Mouse (Mus musculus) olfactory bulb, adult 2 months (tissue): ENCODE data around the gene Gm10318. TPM values are rescaled to one million over a fixed set of nuclear protein-coding genes. Genes with fewer than 3 reads are reported as not detected.

Source experiments
- H3K27ac ChIP-seq: fragments of 200-500 bp; 2 replicates; pipeline ENCODE4 v1.5.1; 2012; ENCODE audit warnings: low read depth, low read length; ENCODE audit not compliant: insufficient read depth
- H3K4me1 ChIP-seq: fragments of 200-500 bp; 2 replicates; pipeline ENCODE4 v1.6.1; 2012; ENCODE audit warnings: low read length; ENCODE audit not compliant: control insufficient read depth, insufficient read depth
- H3K4me3 ChIP-seq: fragments of 200-500 bp; 2 replicates; pipeline ENCODE4 v1.5.1; 2012; ENCODE audit warnings: mild to moderate bottlenecking, low read depth, low read length, moderate library complexity; ENCODE audit not compliant: insufficient read depth
- CTCF ChIP-seq: fragments of 200-500 bp; IDR thresholded peaks from 2 replicates; pipeline ENCODE4 v1.5.1; 2012; ENCODE audit warnings: low read depth, mild to moderate bottlenecking, low read length, moderate library complexity; ENCODE audit not compliant: insufficient read depth
- POLR2A ChIP-seq: fragments of 200-500 bp; IDR thresholded peaks from 2 replicates; pipeline ENCODE4 v1.6.1; 2012; ENCODE audit warnings: mild to moderate bottlenecking, low read depth, low read length, moderate library complexity; ENCODE audit not compliant: insufficient read depth
- WGBS: fragments of 180-500 bp; shearing (Covaris S2); methylation state at CpG from one replicate; pipeline ENCODE4 v1.1.7; 2018; 5-methylcytosine and 5-hydroxymethylcytosine counted together
- polyA plus RNA-seq: library from polyadenylated mRNA; stranded (reverse); fragments of >200 nt; gene quantifications from 2 replicates; pipeline ENCODE4 v1.2.4, GENCODE M21; 2012; ENCODE audit warnings: low replicate concordance; ENCODE audit not compliant: missing spikeins, insufficient read depth, insufficient read length

Gene Gm10318
- polyA plus RNA-seq, 1 experiment = not detected

GRCm38 (mm10) chr10:77902894-77903715 is 50.4 kb downstream of the Gm10318 start:
- Histone ChIP-seq H3K27ac (no peak overlapping the region), H3K4me1 (peaks cover 14% of the 10 kb centered on the region), H3K4me3 (peak overlapping the region; percentile 53)
- TF ChIP-seq POLR2A (no peak), CTCF (no peak)
- 3% methylated on average over 35 of the region's 35 CpGs for WGBS

Other genes with a start within 250 kb of the Gm10318 start
- gene Sumo3, start 246.8 kb upstream of the Gm10318 start, polyA plus RNA-seq = 414 TPM in 1 of 2 replicates, not detected in the other
- not detected in 2 replicates for gene Gm49325, start 246.7 kb upstream of the Gm10318 start, polyA plus RNA-seq
- not detected in 2 replicates for gene Ube2g2, start 230.6 kb upstream of the Gm10318 start, polyA plus RNA-seq
- not detected in 2 replicates for gene Tspear, start 166.3 kb upstream of the Gm10318 start, polyA plus RNA-seq
- not detected in 2 replicates for gene Gm19402, start 162.1 kb upstream of the Gm10318 start, polyA plus RNA-seq
- gene Gm9508, start 155.6 kb upstream of the Gm10318 start, polyA plus RNA-seq = not detected in 2 replicates
- gene Gm10272, start 146.2 kb upstream of the Gm10318 start, polyA plus RNA-seq = not detected in 2 replicates
- gene Gm10024, start 141.4 kb upstream of the Gm10318 start, polyA plus RNA-seq = not detected in 2 replicates
- gene Gm10142, start 137.1 kb upstream of the Gm10318 start, polyA plus RNA-seq = not detected in 2 replicates
- not detected in 2 replicates for gene Krtap12-1, start 132.3 kb upstream of the Gm10318 start, polyA plus RNA-seq
- not detected in 2 replicates for gene Gm10100, start 126.4 kb upstream of the Gm10318 start, polyA plus RNA-seq
- gene Gm18596, start 110.2 kb upstream of the Gm10318 start, polyA plus RNA-seq = not detected in 2 replicates
- not detected in 2 replicates for gene Gm9736, start 101.5 kb upstream of the Gm10318 start, polyA plus RNA-seq
- not detected in 2 replicates for gene Gm3233, start 93.2 kb upstream of the Gm10318 start, polyA plus RNA-seq
- gene Gm3238, start 81.5 kb upstream of the Gm10318 start, polyA plus RNA-seq = not detected in 2 replicates
- not detected in 2 replicates for gene Gm7138, start 75.9 kb upstream of the Gm10318 start, polyA plus RNA-seq
- gene Gm3250, start 70.3 kb upstream of the Gm10318 start, polyA plus RNA-seq = not detected in 2 replicates
- not detected in 2 replicates for gene Gm7137, start 64.7 kb upstream of the Gm10318 start, polyA plus RNA-seq
- not detected in 2 replicates for gene Gm9639, start 57.8 kb upstream of the Gm10318 start, polyA plus RNA-seq
- gene Gm19668, start 53.7 kb upstream of the Gm10318 start, polyA plus RNA-seq = not detected in 2 replicates
- not detected in 2 replicates for gene Gm9507, start 41.0 kb upstream of the Gm10318 start, polyA plus RNA-seq
- gene Gm2696, start 38.2 kb upstream of the Gm10318 start, polyA plus RNA-seq = not detected in 2 replicates
- not detected in 2 replicates for gene Krtap10-4, start 25.8 kb upstream of the Gm10318 start, polyA plus RNA-seq
- gene Krtap10-10, start 16.9 kb upstream of the Gm10318 start, polyA plus RNA-seq = not detected in 2 replicates
- not detected in 2 replicates for gene Gm36176, start 6.1 kb upstream of the Gm10318 start, polyA plus RNA-seq
- not detected in 2 replicates for gene Gm3285, start 9.1 kb downstream of the Gm10318 start, polyA plus RNA-seq
- gene Lrrc3, start 49.7 kb downstream of the Gm10318 start, polyA plus RNA-seq = not detected in 2 replicates
- gene Trpm2, start 117.7 kb downstream of the Gm10318 start, polyA plus RNA-seq = not detected in 2 replicates
- not detected in 2 replicates for gene 1810043G02Rik, start 125.7 kb downstream of the Gm10318 start, polyA plus RNA-seq
- not detected in 2 replicates for gene Pfkl, start 157.2 kb downstream of the Gm10318 start, polyA plus RNA-seq
- gene Dnmt3l, start 189.1 kb downstream of the Gm10318 start, polyA plus RNA-seq = not detected in 2 replicates
- gene Aire, start 190.8 kb downstream of the Gm10318 start, polyA plus RNA-seq = not detected in 2 replicates
- gene Icosl, start 216.4 kb downstream of the Gm10318 start, polyA plus RNA-seq = not detected in 2 replicates